Mouse (Mus musculus): ENCODE measurements around the gene Hoxd1. TPM values are rescaled to one million over a fixed set of nuclear protein-coding genes. Genes with fewer than 3 reads are reported as not detected.

Hoxd1 gene
- not detected in 2 replicates for polyA plus RNA-seq (2015; fragmentation: Nextera tagmentation; extraction: Ambion mirVana)

- H3K27ac ChIP-seq (replicated peaks), result no peak within 1 kb of the TSS
- peaks cover 16% of the 10 kb centered on the region for H3K4me1 ChIP-seq
- peak within 1 kb of the TSS; percentile 82 for H3K4me2 ChIP-seq
- no peaks in the 10 kb centered on the region for H3K36me3 ChIP-seq
- ATAC-seq (ENCODE audit: extremely low read depth, insufficient number of reproducible peaks, low FRiP score, low TSS enrichment), result no peak
- H3K9me3 ChIP-seq, result no peaks in the 10 kb centered on the region
- peak within 1 kb of the TSS; percentile 57 for H3K4me3 ChIP-seq
- WGBS, result 1% methylated on average over 59 of the region's 61 CpGs
- H3K9ac ChIP-seq, result peak within 1 kb of the TSS; percentile 64
- peaks cover 91% of the 10 kb centered on the region for H3K27me3 ChIP-seq (replicated peaks)
Measured at GRCm38 (mm10) chr2:74762522-74763244, at the start of gene Hoxd1. Hoxd1 (plus strand) TSS chr2:74762980.

- H3K4me3 ChIP-seq, result no peak overlapping the region
- no peaks in the 10 kb centered on the region for H3K36me3 ChIP-seq
- H3K27ac ChIP-seq (replicated peaks), result no peak overlapping the region
- H3K9me3 ChIP-seq, result no peaks in the 10 kb centered on the region
- peaks cover 100% of the 10 kb centered on the region for H3K27me3 ChIP-seq (replicated peaks)
- WGBS, result 6% methylated on average over 19 of the region's 19 CpGs
- H3K4me1 ChIP-seq, result peaks cover 13% of the 10 kb centered on the region
- no peak for ATAC-seq (ENCODE audit: extremely low read depth, insufficient number of reproducible peaks, low FRiP score, low TSS enrichment)
- no peak overlapping the region for H3K9ac ChIP-seq
- no peak overlapping the region for H3K4me2 ChIP-seq
Measured at GRCm38 (mm10) chr2:74713239-74714150, 49.3 kb upstream of the Hoxd1 start.

- Histone ChIP-seq H3K27ac (replicated peaks) (no peak overlapping the region), H3K9ac (no peak overlapping the region), H3K36me3 (no peaks in the 10 kb centered on the region), H3K27me3 (replicated peaks) (peaks cover 100% of the 10 kb centered on the region), H3K9me3 (no peaks in the 10 kb centered on the region), H3K4me1 (peaks cover 13% of the 10 kb centered on the region), H3K4me2 (no peak overlapping the region), H3K4me3 (no peak overlapping the region)
- WGBS, result 6% methylated on average over 18 of the region's 18 CpGs
- no peak for ATAC-seq (ENCODE audit: extremely low read depth, insufficient number of reproducible peaks, low FRiP score, low TSS enrichment)
Measured at GRCm38 (mm10) chr2:74714156-74714789, 48.5 kb upstream of the Hoxd1 start.

- no peak overlapping the region for H3K4me3 ChIP-seq
- H3K4me2 ChIP-seq, result 0 out of 2 replicates have a peak overlapping the region, but pooled peaks have one; percentile 8
- H3K36me3 ChIP-seq, result no peaks in the 10 kb centered on the region
- no peak overlapping the region for H3K27ac ChIP-seq (replicated peaks)
- H3K27me3 ChIP-seq (replicated peaks), result peaks cover 100% of the 10 kb centered on the region
- no peak overlapping the region for H3K9ac ChIP-seq
- H3K9me3 ChIP-seq, result no peaks in the 10 kb centered on the region
- peaks cover 13% of the 10 kb centered on the region for H3K4me1 ChIP-seq
- WGBS, result 1% methylated on average over 14 of the region's 14 CpGs
- no peak for ATAC-seq (ENCODE audit: extremely low read depth, insufficient number of reproducible peaks, low FRiP score, low TSS enrichment)
Measured at GRCm38 (mm10) chr2:74714881-74715280, 47.9 kb upstream of the Hoxd1 start.

GRCm38 (mm10) chr2:74715504-74716241, 47.1 kb upstream of the Hoxd1 start:
- WGBS, result 3% methylated on average over 26 of the region's 26 CpGs
- peaks cover 100% of the 10 kb centered on the region for H3K27me3 ChIP-seq (replicated peaks)
- H3K27ac ChIP-seq (replicated peaks), result no peak overlapping the region
- H3K9me3 ChIP-seq, result no peaks in the 10 kb centered on the region
- H3K9ac ChIP-seq, result 0 out of 2 replicates have a peak overlapping the region, but pooled peaks have one; percentile 33
- no peaks in the 10 kb centered on the region for H3K36me3 ChIP-seq
- peaks cover 13% of the 10 kb centered on the region for H3K4me1 ChIP-seq
- peak overlapping the region; percentile 64 for H3K4me2 ChIP-seq
- peak overlapping the region; percentile 45 for H3K4me3 ChIP-seq
- 0 out of 2 replicates have a peak, but pooled peaks have one; percentile 31 for ATAC-seq (ENCODE audit: extremely low read depth, insufficient number of reproducible peaks, low FRiP score, low TSS enrichment)

DNA sequence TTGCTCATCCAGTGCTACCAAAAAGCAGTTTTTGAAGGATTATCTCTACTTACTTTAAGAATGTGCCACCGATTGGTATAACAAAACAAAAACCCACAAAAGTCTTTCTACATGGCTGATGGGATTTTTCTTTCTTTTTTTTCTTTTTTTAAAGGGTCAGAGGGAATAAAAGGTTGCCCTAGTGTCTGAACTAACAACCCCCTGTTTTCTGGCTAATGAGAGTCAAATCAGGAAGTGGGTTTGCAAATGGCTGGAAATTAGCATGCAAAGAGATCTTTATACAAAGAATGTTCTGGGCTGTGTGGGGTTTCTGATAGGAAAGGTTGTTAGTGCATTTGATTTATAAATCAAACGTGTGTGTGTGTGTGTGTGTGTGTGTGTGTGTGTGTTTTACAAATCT, 42.4 kb upstream of the Hoxd1 start:
- H3K4me1 ChIP-seq, result 0 out of 2 replicates have a peak, but pooled peaks cover 3% of the 10 kb centered on the region
- H3K9me3 ChIP-seq, result no peaks in the 10 kb centered on the region
- 10% methylated on average over 2 of the region's 2 CpGs for WGBS
- H3K27me3 ChIP-seq (replicated peaks), result peaks cover 100% of the 10 kb centered on the region
- no peaks in the 10 kb centered on the region for H3K36me3 ChIP-seq
- no peak overlapping the region for H3K4me2 ChIP-seq
- H3K27ac ChIP-seq (replicated peaks), result no peak overlapping the region
- ATAC-seq (ENCODE audit: extremely low read depth, insufficient number of reproducible peaks, low FRiP score, low TSS enrichment), result no peak
- no peak overlapping the region for H3K4me3 ChIP-seq
- H3K9ac ChIP-seq, result no peak overlapping the region

- 8% methylated on average over 5 of the region's 5 CpGs for WGBS
- 0 out of 2 replicates have a peak, but pooled peaks cover under 1% of the 10 kb centered on the region for H3K4me1 ChIP-seq
- H3K9ac ChIP-seq, result no peak overlapping the region
- H3K27me3 ChIP-seq (replicated peaks), result peaks cover 100% of the 10 kb centered on the region
- H3K9me3 ChIP-seq, result no peaks in the 10 kb centered on the region
- H3K36me3 ChIP-seq, result no peaks in the 10 kb centered on the region
- H3K4me3 ChIP-seq, result no peak overlapping the region
- no peak for ATAC-seq (ENCODE audit: extremely low read depth, insufficient number of reproducible peaks, low FRiP score, low TSS enrichment)
- H3K27ac ChIP-seq (replicated peaks), result no peak overlapping the region
- no peak overlapping the region for H3K4me2 ChIP-seq
Measured at GRCm38 (mm10) chr2:74720955-74721491, 41.8 kb upstream of the Hoxd1 start.

DNA sequence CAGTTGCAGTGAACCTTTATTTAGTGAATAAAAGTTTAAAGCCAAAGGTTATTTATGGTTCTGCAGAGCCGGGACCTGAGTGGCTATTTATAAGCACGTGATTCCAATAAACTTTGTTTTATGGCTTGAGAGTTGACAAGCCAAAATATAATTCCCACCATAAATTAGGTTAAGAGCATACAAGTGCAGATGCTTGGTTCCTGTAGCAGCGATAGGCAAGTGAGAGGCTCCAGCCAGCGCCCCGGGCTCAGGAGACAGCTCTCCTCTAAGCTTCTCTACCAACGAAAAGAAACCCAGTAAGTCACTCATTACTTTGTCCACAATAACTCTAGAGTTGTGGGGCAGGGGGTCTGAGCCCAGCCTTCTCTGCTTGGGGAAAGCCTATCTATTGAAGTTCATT, 40.9 kb upstream of the Hoxd1 start:
- Histone ChIP-seq H3K4me1 (no peaks in the 10 kb centered on the region), H3K27ac (replicated peaks) (no peak overlapping the region), H3K4me3 (no peak overlapping the region), H3K36me3 (no peaks in the 10 kb centered on the region), H3K9ac (no peak overlapping the region), H3K27me3 (replicated peaks) (peaks cover 100% of the 10 kb centered on the region), H3K4me2 (no peak overlapping the region), H3K9me3 (no peaks in the 10 kb centered on the region)
- ATAC-seq (ENCODE audit: extremely low read depth, insufficient number of reproducible peaks, low FRiP score, low TSS enrichment), result no peak
- 10% methylated on average over 6 of the region's 6 CpGs for WGBS

DNA sequence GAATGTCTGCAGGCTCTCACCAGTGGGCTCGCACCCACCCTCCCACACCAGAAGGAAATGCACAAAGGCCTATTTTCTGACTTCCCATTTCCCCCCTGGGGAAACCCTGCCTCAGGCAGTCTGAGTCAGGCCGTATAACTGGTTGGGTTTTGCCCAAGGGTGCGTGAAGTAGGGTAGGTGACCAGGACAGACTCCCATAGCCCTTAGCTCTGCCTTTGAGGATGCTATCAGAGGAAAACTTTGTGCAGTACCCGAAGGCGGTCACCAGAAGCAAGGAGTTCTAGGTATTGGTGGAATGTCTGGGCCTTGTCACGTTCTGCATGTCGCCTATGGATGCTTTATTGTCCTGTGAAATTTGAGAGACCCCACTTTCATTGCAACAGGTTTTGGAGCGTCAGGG, 39.8 kb upstream of the Hoxd1 start:
- H3K4me2 ChIP-seq, result no peak overlapping the region
- no peak overlapping the region for H3K4me3 ChIP-seq
- peaks cover 6% of the 10 kb centered on the region; the same call in 1 of the 2 replicates for H3K4me1 ChIP-seq
- ATAC-seq (ENCODE audit: extremely low read depth, insufficient number of reproducible peaks, low FRiP score, low TSS enrichment), result no peak
- no peak overlapping the region for H3K9ac ChIP-seq
- no peaks in the 10 kb centered on the region for H3K9me3 ChIP-seq
- H3K27ac ChIP-seq (replicated peaks), result no peak overlapping the region
- peaks cover 100% of the 10 kb centered on the region for H3K27me3 ChIP-seq (replicated peaks)
- 4% methylated on average over 8 of the region's 8 CpGs for WGBS
- H3K36me3 ChIP-seq, result no peaks in the 10 kb centered on the region

GRCm38 (mm10) chr2:74724244-74725015, 38.4 kb upstream of the Hoxd1 start:
- Histone ChIP-seq H3K4me3 (no peak overlapping the region), H3K27me3 (replicated peaks) (peaks cover 100% of the 10 kb centered on the region), H3K9ac (no peak overlapping the region), H3K27ac (replicated peaks) (no peak overlapping the region), H3K36me3 (no peaks in the 10 kb centered on the region), H3K4me2 (no peak overlapping the region), H3K4me1 (peaks cover 6% of the 10 kb centered on the region; the same call in 1 of the 2 replicates), H3K9me3 (no peaks in the 10 kb centered on the region)
- 15% methylated on average over 7 of the region's 7 CpGs for WGBS
- ATAC-seq (ENCODE audit: extremely low read depth, insufficient number of reproducible peaks, low FRiP score, low TSS enrichment), result no peak

All from heart, embryonic 13.5 days (tissue).